Mouse (Mus musculus) embryo, embryonic 10 days (tissue): ENCODE data around the gene Pak1.

Source experiments
- DNase-seq: peaks from one replicate; pipeline ENCODE4 v3.0.0-alpha.2; 2015; ENCODE audit warnings: low spot score

Pak1 gene

GRCm38 (mm10) chr7:97788190-97788668 lies at the start of gene Pak1:
Pak1 (plus strand) TSS chr7:97788541.
- peak; percentile 91 for DNase-seq

GRCm38 (mm10) chr7:97740948-97741347 lies 47.4 kb upstream of the Pak1 start:
- DNase-seq: no peak

- DNase-seq: no peak
These were observed 46.5 kb upstream of the Pak1 start for GRCm38 (mm10) chr7:97741756-97742291.

- peak; percentile 87 for DNase-seq
These were observed 43.0 kb upstream of the Pak1 start for GRCm38 (mm10) chr7:97745299-97745698.

GRCm38 (mm10) chr7:97747176-97747707 lies 41.1 kb upstream of the Pak1 start:
- no peak for DNase-seq

- DNase-seq: peak; percentile 94
These were observed 40.4 kb upstream of the Pak1 start for GRCm38 (mm10) chr7:97747787-97748497.

GRCm38 (mm10) chr7:97748527-97749206 lies 39.7 kb upstream of the Pak1 start:
- no peak for DNase-seq

GRCm38 (mm10) chr7:97749207-97750190 lies 38.8 kb upstream of the Pak1 start:
- DNase-seq: no peak

- DNase-seq: no peak
These were observed 31.1 kb upstream of the Pak1 start for GRCm38 (mm10) chr7:97756967-97757881.

- no peak for DNase-seq
These were observed 23.8 kb upstream of the Pak1 start for GRCm38 (mm10) chr7:97764591-97764990.

GRCm38 (mm10) chr7:97765181-97765962 lies 23.0 kb upstream of the Pak1 start:
- DNase-seq: no peak

- no peak for DNase-seq
These were observed 22.4 kb upstream of the Pak1 start for GRCm38 (mm10) chr7:97765963-97766347.

GRCm38 (mm10) chr7:97766406-97767166 lies 21.8 kb upstream of the Pak1 start:
- DNase-seq: no peak

GRCm38 (mm10) chr7:97767841-97768240 lies 20.5 kb upstream of the Pak1 start:
- DNase-seq: no peak

- no peak for DNase-seq
These were observed 19.3 kb upstream of the Pak1 start for GRCm38 (mm10) chr7:97769020-97769419.

GRCm38 (mm10) chr7:97770841-97771620 lies 17.3 kb upstream of the Pak1 start:
- DNase-seq: no peak

- no peak for DNase-seq
These were observed 13.0 kb upstream of the Pak1 start for GRCm38 (mm10) chr7:97775380-97775779.

GRCm38 (mm10) chr7:97775923-97776322 lies 12.4 kb upstream of the Pak1 start:
- no peak for DNase-seq
